Mouse (Mus musculus) hindbrain, embryonic 11.5 days (tissue): Measurements from ENCODE around the gene Raet1e. TPM values are rescaled to one million over a fixed set of nuclear protein-coding genes. Genes with fewer than 3 reads are reported as not detected.
"Not testable (repeated sequence)": the region's sequence is repeated elsewhere in the genome, so short reads cannot be mapped to it uniquely, and the experiment has no call there.

Experiments used
- ATAC-seq: fragments of 200-750 bp; cut with Nextera tagmentation; 2 replicates; pipeline ENCODE4 v1.8.0; 2017; ENCODE audit warnings: mild to moderate bottlenecking, moderate TSS enrichment, moderate library complexity; ENCODE audit not compliant: low FRiP score
- DNase-seq: peaks from one replicate; pipeline ENCODE4 v3.0.0-alpha.2; 2015; ENCODE audit warnings: low spot score
- H3K27ac ChIP-seq: fragments of 300-500 bp; sonication (generic); 2 replicates; pipeline ENCODE4 v1.5.1; 2014; ENCODE audit warnings: mild to moderate bottlenecking, low read depth, low read length
- H3K27me3 ChIP-seq: fragments of 300-500 bp; sonication (generic); 2 replicates; pipeline ENCODE4 v1.6.1; 2014; ENCODE audit warnings: mild to moderate bottlenecking, low read length, moderate library complexity, mixed read lengths; ENCODE audit not compliant: control insufficient read depth, insufficient read depth
- H3K36me3 ChIP-seq: fragments of 300-500 bp; sonication (generic); 2 replicates; pipeline ENCODE4 v1.6.1; 2014; ENCODE audit warnings: mild to moderate bottlenecking, low read length, moderate library complexity, mixed read lengths; ENCODE audit not compliant: control insufficient read depth, insufficient read depth
- H3K4me1 ChIP-seq: fragments of 300-500 bp; sonication (generic); replicated peaks from 2 replicates; pipeline ENCODE4 v1.6.1; 2014; ENCODE audit warnings: low read length, mixed read lengths; ENCODE audit not compliant: control insufficient read depth, insufficient read depth
- H3K4me2 ChIP-seq: fragments of 300-500 bp; sonication (generic); replicated peaks from 2 replicates; pipeline ENCODE4 v1.6.1; 2014; ENCODE audit warnings: mild to moderate bottlenecking, low read depth, low read length
- H3K4me3 ChIP-seq: fragments of 300-500 bp; sonication (generic); 2 replicates; pipeline ENCODE4 v1.5.1; 2014; ENCODE audit warnings: low read depth, low read length
- H3K9ac ChIP-seq: fragments of 300-500 bp; sonication (generic); 2 replicates; pipeline ENCODE4 v1.6.1; 2014; ENCODE audit warnings: low read depth, low read length
- H3K9me3 ChIP-seq: fragments of 300-500 bp; sonication (generic); 2 replicates; pipeline ENCODE4 v1.6.1; 2016; ENCODE audit warnings: low read length; ENCODE audit not compliant: control insufficient read depth
- WGBS: fragments of 180-500 bp; shearing (Covaris S2); extraction: QIAGEN DNeasy Blood & Tissue Kit; methylation state at CpG from one replicate; pipeline ENCODE4 v1.1.7; 2014; 5-methylcytosine and 5-hydroxymethylcytosine counted together
- polyA plus RNA-seq: library from polyadenylated mRNA; unstranded; fragments of >200 nt; fragmentation: Nextera tagmentation; extraction: Ambion mirVana; gene quantifications from 2 replicates; pipeline ENCODE4 v1.2.1, GENCODE M21; 2014

The Raet1e gene
- polyA plus RNA-seq, 1 experiment from 2014 or later = 11.7 TPM

DNA sequence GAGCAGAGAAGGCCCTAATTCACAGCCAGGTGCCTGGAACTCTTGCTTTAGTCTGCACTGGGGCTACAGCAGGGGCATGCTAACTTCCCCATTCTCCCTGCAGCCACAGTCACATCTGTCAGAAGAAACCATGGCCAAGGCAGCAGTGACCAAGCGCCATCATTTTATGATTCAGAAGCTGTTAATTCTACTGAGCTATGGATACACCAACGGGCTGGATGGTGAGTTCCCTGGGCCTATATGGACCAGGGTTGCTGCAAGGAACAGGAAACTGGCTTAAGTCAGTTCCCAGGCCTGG lies 15.8 kb downstream of the Raet1e start:
- H3K36me3 ChIP-seq, H3K9ac ChIP-seq, H3K4me1 ChIP-seq, ATAC-seq, H3K9me3 ChIP-seq, DNase-seq, H3K27me3 ChIP-seq, H3K27ac ChIP-seq, H3K4me3 ChIP-seq, H3K4me2 ChIP-seq: not testable (repeated sequence)
- WGBS = 76% methylated on average over 1 of the region's 2 CpGs

DNA sequence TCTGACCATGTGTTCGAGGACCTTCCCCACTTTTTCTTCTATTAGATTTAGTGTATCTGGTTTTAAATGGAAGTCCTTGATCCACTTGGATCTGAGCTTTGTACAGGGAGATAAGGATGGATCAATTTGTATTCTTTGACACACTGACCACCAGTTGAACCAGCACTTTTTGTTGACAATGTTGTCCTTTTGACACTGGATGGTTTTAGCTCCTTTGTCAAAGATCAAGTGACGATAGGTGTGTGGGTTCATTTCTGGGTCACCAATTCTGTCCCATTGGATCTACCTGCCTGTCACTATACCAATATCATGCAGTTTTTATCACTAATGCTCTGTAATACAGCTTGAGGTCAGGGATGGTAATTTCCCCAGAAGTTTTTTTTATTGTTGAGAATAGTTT lies 18.1 kb downstream of the Raet1e start:
- H3K4me2 ChIP-seq, H3K27ac ChIP-seq, H3K27me3 ChIP-seq, H3K4me3 ChIP-seq, DNase-seq, H3K9ac ChIP-seq, ATAC-seq, H3K36me3 ChIP-seq, H3K4me1 ChIP-seq, H3K9me3 ChIP-seq: not testable (repeated sequence)
- WGBS = 89% methylated on average over 2 of the region's 2 CpGs

DNA sequence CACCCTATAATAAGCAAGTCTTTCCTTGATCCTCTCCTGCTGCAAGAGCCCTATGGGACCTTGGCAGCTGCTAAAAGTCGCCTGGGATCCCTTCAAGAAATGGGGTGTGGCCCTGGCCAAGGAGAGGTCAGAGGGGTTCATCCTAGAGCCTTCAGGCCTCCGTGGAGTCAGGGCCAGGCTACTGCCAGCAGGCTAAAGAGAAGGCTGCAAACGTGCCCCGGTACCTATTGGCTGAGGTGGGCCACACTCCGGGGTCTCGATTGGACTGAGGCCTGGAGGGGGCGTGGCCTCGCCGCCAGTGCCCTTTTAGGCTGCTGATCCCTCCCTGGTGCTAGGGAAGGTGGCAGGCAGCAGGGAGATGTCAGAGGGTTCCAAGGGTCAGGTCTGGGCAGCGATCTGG lies 32.7 kb downstream of the Raet1e start:
- H3K9me3 ChIP-seq, H3K4me3 ChIP-seq, H3K36me3 ChIP-seq, H3K27me3 ChIP-seq, H3K27ac ChIP-seq, H3K4me2 ChIP-seq, H3K4me1 ChIP-seq, H3K9ac ChIP-seq: not testable (repeated sequence)
- DNase-seq = peak; percentile 18
- ATAC-seq = peak; percentile 84
- 3% methylated on average over 6 of the region's 10 CpGs for WGBS

DNA sequence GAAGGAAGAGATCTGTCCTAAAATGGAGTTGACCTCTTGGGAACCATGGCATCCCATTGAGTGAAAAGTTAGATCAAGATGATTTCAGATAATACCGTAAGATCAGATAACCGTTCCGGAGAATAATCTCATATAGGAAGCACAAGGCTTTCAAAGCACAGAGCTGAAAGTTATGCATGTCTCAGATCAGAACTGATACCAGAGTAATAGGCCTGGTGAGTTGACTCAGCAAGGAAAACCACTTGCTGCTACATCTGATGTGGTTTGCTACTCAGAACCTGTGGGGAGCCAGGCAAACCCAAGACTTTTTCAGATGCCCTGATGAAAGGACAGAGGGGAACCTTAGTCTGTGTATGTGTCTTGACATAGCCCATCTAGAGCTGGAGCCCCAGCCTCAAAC lies 43.0 kb downstream of the Raet1e start:
- not testable (repeated sequence) for ATAC-seq, H3K4me2 ChIP-seq, H3K4me3 ChIP-seq, H3K27ac ChIP-seq, H3K27me3 ChIP-seq, H3K36me3 ChIP-seq, DNase-seq, H3K4me1 ChIP-seq, H3K9me3 ChIP-seq, H3K9ac ChIP-seq
- whole genome bisulfite sequencing = no CpG with 5 or more reads among the region's 3 CpGs

DNA sequence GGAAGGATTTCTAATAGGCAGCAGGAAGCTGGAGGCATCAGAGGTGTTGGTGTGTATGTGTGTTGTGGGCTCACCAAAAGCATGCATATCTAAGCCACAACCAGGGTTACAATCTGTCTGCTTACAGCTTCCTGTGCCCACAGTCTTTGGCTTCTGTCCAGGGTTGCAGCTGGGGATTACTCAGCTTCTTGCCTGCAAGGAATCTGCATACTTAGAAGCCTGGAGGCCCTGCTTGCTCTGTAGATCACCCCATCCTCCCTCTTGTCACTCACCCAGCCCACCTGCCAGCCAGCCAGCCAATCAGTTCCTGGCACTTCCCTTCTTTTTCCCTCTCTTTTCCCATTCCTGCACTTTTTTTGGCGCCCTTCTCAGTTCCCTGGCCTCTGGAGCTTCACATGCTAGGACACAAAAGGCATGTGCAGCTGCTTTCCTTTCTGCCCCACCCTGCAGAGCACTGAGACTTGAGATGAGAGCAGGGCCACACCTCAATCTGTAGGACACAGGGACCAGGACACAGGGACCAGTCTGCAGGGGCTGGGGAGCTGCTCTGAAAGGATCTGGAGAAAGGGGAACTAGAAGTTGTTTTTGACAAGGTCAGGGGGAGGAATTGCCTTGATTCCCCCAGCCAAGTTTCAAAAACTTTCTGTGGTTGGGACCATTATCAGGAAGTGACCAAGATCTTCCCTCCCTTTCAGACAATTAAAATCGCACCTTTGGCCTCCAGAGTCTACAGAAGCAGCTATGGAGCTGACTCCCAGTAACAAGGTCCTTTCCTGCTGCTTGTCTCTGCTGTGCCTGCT lies 44.6 kb downstream of the Raet1e start:
- H3K36me3 ChIP-seq, H3K27me3 ChIP-seq, DNase-seq, H3K4me2 ChIP-seq, ATAC-seq, H3K9me3 ChIP-seq, H3K9ac ChIP-seq, H3K4me3 ChIP-seq, H3K27ac ChIP-seq, H3K4me1 ChIP-seq: not testable (repeated sequence)
- WGBS = no CpG with 5 or more reads among the region's 2 CpGs

DNA sequence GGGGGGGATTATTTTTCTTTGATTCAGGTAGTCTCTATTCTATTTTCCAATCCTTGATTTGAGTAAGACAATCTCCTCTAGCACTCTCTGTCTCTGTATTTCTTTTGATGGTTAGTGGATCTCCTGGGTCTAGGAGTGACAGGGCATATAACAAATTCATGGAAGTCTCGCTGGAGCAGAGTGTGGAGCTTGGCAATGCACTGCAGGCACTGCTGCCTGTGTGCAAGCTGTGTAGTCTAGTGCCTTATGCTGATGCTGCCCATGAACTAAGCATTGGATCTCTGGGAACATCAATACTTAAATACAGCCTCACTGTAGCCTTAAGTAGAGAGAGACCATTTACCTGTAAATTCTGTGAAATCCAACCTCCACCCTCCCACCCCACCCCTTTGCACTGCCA lies 48.1 kb downstream of the Raet1e start:
- H3K27me3 ChIP-seq, H3K36me3 ChIP-seq, H3K4me1 ChIP-seq, H3K4me2 ChIP-seq, H3K27ac ChIP-seq, DNase-seq, ATAC-seq, H3K4me3 ChIP-seq, H3K9ac ChIP-seq, H3K9me3 ChIP-seq: not testable (repeated sequence)
- WGBS = 62% methylated on average over 1 of the region's 1 CpGs

GRCm38 (mm10) chr10:22212012-22212696 lies 53.8 kb downstream of the Raet1e start:
- H3K36me3 ChIP-seq, H3K27me3 ChIP-seq, H3K27ac ChIP-seq, H3K4me1 ChIP-seq, H3K4me3 ChIP-seq, H3K9ac ChIP-seq, H3K4me2 ChIP-seq, H3K9me3 ChIP-seq: not testable (repeated sequence)
- DNase-seq = peak; percentile 50
- WGBS = 3% methylated on average over 7 of the region's 11 CpGs
- peak; percentile 71 for ATAC-seq

GRCm38 (mm10) chr10:22223474-22224349 lies 65.3 kb downstream of the Raet1e start:
- DNase-seq, H3K27me3 ChIP-seq, H3K36me3 ChIP-seq, H3K27ac ChIP-seq, H3K9me3 ChIP-seq, H3K9ac ChIP-seq, H3K4me1 ChIP-seq, H3K4me3 ChIP-seq, H3K4me2 ChIP-seq: not testable (repeated sequence)
- peak; percentile 64; the same call in 1 of the 2 replicates for ATAC-seq
- WGBS = no CpG with 5 or more reads among the region's 7 CpGs
